Mouse (Mus musculus) ES-E14 (cell line): ENCODE measurements at regions not wholly inside any gene's neighbourhood (a gene's known extent, or its start where the extent isn't known, plus 50 kb on each side); places are given as distances from the start of the nearest gene placed in this dataset.
"Not testable (repeated sequence)": the region's sequence is repeated elsewhere in the genome, so short reads cannot be mapped to it uniquely, and the experiment has no call there.

Experiments
- DNase-seq: peaks from one replicate; pipeline ENCODE4 v3.0.0-alpha.2; 2013; ENCODE audit warnings: low read depth, low spot score
- H3K27ac ChIP-seq: 2 replicates; pipeline ENCODE4 v1.5.1; 2012; ENCODE audit warnings: low read depth, mild to moderate bottlenecking, low read length, moderate library complexity, mixed read lengths; ENCODE audit not compliant: poor library complexity, insufficient read depth, severe bottlenecking
- H3K36me3 ChIP-seq: 2 replicates; pipeline ENCODE4 v1.6.1; 2012; ENCODE audit warnings: mild to moderate bottlenecking, low read length, moderate library complexity, mixed read lengths; ENCODE audit not compliant: control insufficient read depth, poor library complexity, insufficient read depth, severe bottlenecking
- H3K4me1 ChIP-seq, 2 experiments: fragments of 150-350 bp in 1 of 2; sonication (generic) in 1 of 2; 2 replicates each; pipeline ENCODE4 v1.6.1; 2012; ENCODE audit warnings: low read length in 2 of 2, mild to moderate bottlenecking in 1 of 2, mixed read lengths in 1 of 2; ENCODE audit not compliant: control insufficient read depth in 2 of 2, insufficient read depth in 2 of 2, poor library complexity in 1 of 2
- H3K4me3 ChIP-seq, 2 experiments: fragments of 150-350 bp in 1 of 2; sonication (generic) in 1 of 2; 2 replicates each; pipeline ENCODE4 v1.5.1; 2012; ENCODE audit warnings: low read length in 2 of 2, low read depth in 1 of 2, mild to moderate bottlenecking in 1 of 2, mixed read lengths in 1 of 2; ENCODE audit not compliant: insufficient read depth in 1 of 2, poor library complexity in 1 of 2, severe bottlenecking in 1 of 2
- H3K9ac ChIP-seq: 2 replicates; pipeline ENCODE4 v1.6.1; 2012; ENCODE audit warnings: low read depth, mild to moderate bottlenecking, low read length, mixed read lengths; ENCODE audit not compliant: poor library complexity, insufficient read depth, severe bottlenecking
- H3K9me3 ChIP-seq: fragments of 150-350 bp; sonication (generic); 2 replicates; pipeline ENCODE4 v1.6.1; 2012; ENCODE audit warnings: low read depth, mild to moderate bottlenecking, low read length; ENCODE audit not compliant: control insufficient read depth, insufficient read depth
- CHD2 ChIP-seq: IDR thresholded peaks from 2 replicates; pipeline ENCODE4 v1.6.1; 2014; ENCODE audit warnings: mild to moderate bottlenecking, low read depth, low read length, inconsistent platforms
- HCFC1 ChIP-seq: IDR thresholded peaks from 2 replicates; pipeline ENCODE4 v1.6.1; 2012; ENCODE audit warnings: low read length, inconsistent platforms, borderline replicate concordance; ENCODE audit not compliant: insufficient read depth
- MAFK ChIP-seq: IDR thresholded peaks from 2 replicates; pipeline ENCODE4 v1.6.1; 2014; ENCODE audit warnings: mild to moderate bottlenecking, low read depth, low read length, inconsistent platforms; ENCODE audit not compliant: insufficient read depth
- ZC3H11A ChIP-seq: IDR thresholded peaks from 2 replicates; pipeline ENCODE4 v1.6.1; 2012; ENCODE audit warnings: low read depth, mild to moderate bottlenecking, inconsistent platforms, low read length, borderline replicate concordance
- ZNF384 ChIP-seq: IDR thresholded peaks from 2 replicates; pipeline ENCODE4 v1.6.1; 2012; ENCODE audit warnings: low read depth, low read length, inconsistent platforms
- in situ Hi-C, 2 experiments: fragments of 600-800 bp; cut with MboI; formaldehyde crosslinking; loops; one replicate each; pipeline ENCODE4 v1.15.1; 2025; ENCODE audit warnings: low sequenced_read_pairs in 2 of 2, inconsistent platforms in 1 of 2; ENCODE audit not compliant: unreplicated experiment in 2 of 2

DNA sequence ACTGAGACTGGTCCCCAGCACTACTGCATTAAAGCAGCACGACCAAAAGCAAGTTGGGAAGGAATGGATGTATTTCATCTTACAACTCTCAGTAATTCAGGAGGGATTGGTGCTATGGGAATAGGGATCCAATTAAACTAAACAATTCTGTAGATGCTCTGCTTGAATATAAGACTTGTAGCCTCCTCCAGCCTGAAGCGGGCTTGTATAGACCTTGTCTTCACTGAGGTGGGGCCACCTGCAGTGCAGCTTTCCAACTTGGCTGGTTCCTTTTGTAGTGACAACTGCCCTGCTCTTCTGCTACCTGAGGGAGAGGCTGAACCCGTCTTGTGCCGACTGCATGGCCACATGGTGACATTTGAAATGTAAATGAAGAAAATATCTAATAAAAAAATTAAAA lies 353.1 kb upstream of the Ccdc54 start:
- H3K4me3 ChIP-seq: no peak overlapping the region
- no peak for DNase-seq
- H3K9me3 ChIP-seq: no peaks in the 10 kb centered on the region
- TF ChIP-seq HCFC1 (no peak), MAFK (no peak), CHD2 (no peak), ZNF384 (no peak), ZC3H11A (no peak)
- in situ Hi-C loops: no loop called here
- no peaks in the 10 kb centered on the region; a peak in 1 of 4 replicates for H3K4me1 ChIP-seq
- H3K36me3 ChIP-seq: no peaks in the 10 kb centered on the region
- H3K9ac ChIP-seq: no peak overlapping the region
- peak overlapping the region; percentile 50; the same call in 1 of the 2 replicates for H3K27ac ChIP-seq

DNA sequence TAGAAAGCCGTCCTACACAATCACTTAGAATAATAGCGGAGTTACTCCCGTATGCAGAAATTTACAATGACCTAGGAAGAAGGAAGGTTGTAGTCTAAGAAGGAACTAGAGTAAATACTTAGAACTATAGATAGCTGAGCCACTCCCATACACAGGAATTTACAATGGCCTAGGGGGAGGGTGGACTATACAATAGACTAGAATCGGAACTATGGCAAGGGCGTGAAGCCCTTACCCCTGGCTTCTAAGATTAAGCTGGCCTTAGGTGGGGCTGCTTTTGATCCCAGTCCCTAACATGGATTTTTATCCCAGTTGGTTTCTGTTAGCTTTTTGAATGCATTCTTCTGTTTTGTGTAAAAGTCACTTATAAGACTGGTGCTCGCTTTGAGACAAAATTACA lies 352.6 kb upstream of the Ccdc54 start:
- in situ Hi-C loops, H3K9ac ChIP-seq, H3K4me1 ChIP-seq, H3K9me3 ChIP-seq, H3K36me3 ChIP-seq, H3K4me3 ChIP-seq: not testable (repeated sequence)
- peak overlapping the region; percentile 50; the same call in 1 of the 2 replicates for H3K27ac ChIP-seq
- peak; percentile 13 for DNase-seq

DNA sequence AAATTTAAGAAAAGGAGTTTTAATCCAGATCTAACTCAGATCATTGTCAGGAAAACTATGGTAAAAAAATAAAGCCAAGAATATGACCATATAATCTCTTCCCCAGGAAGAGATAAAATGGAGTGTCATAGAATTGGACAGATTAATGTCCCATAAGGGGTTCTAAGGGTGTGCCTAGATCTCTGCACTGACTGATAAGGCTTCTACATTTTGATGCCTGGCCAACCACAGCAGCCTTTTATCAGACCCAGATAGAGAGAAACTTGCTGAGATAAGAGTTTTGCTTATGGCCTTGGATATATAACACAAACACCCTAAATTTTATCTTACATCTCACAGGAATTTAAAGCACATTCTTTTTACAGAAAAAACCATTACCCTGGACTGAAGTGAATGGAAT lies 351.3 kb upstream of the Ccdc54 start:
- Histone ChIP-seq H3K9me3 (no peaks in the 10 kb centered on the region), H3K27ac (no peak overlapping the region), H3K4me3 (no peak overlapping the region), H3K4me1 (no peaks in the 10 kb centered on the region; a peak in 1 of 4 replicates), H3K36me3 (no peaks in the 10 kb centered on the region), H3K9ac (no peak overlapping the region)
- in situ Hi-C loops: no loop called here
- TF ChIP-seq HCFC1: no peak
- no peak for TF ChIP-seq MAFK
- no peak for DNase-seq

GRCm38 (mm10) chr16:50939316-50939715 lies 348.4 kb upstream of the Ccdc54 start:
- in situ Hi-C loops: no loop called here
- H3K4me1 ChIP-seq: no peaks in the 10 kb centered on the region; a peak in 1 of 4 replicates
- H3K27ac ChIP-seq: no peak overlapping the region
- no peak overlapping the region for H3K4me3 ChIP-seq
- no peak overlapping the region for H3K9ac ChIP-seq
- DNase-seq: peak; percentile 26
- no peaks in the 10 kb centered on the region for H3K9me3 ChIP-seq
- H3K36me3 ChIP-seq: no peaks in the 10 kb centered on the region
- TF ChIP-seq ZC3H11A: peak; percentile 57; the same call in 1 of the 2 replicates
- no peak for TF ChIP-seq MAFK

- no peak overlapping the region for H3K9ac ChIP-seq
- H3K36me3 ChIP-seq: no peaks in the 10 kb centered on the region
- TF ChIP-seq CHD2 (no peak), ZC3H11A (no peak), ZNF384 (no peak), HCFC1 (no peak), MAFK (no peak)
- DNase-seq: no peak
- H3K4me1 ChIP-seq: no peaks in the 10 kb centered on the region
- H3K9me3 ChIP-seq: no peaks in the 10 kb centered on the region
- in situ Hi-C loops: no loop called here
- no peak overlapping the region for H3K4me3 ChIP-seq
- H3K27ac ChIP-seq: no peak overlapping the region
These were observed 316.8 kb upstream of the Ccdc54 start for GRCm38 (mm10) chr16:50907732-50908131.
